In genomic region chr17:88439536-88440050, GRCm38 (mm10) we compare ENCODE assay signal across 8 mouse cellular contexts. TPM values are rescaled to one million over a fixed set of nuclear protein-coding genes. Genes with fewer than 3 reads are reported as not detected.
DNase-seq lines count a peak whose midpoint lies in the region; ATAC-seq and TF ChIP-seq lines count a peak whose summit lies in the region.

No protein-coding gene starts in this region.

- no peak for ATAC-seq in liver, embryonic 11.5 days (replicated peaks; ENCODE audit: low FRiP score)
- ATAC-seq in heart, postnatal 0 days (ENCODE audit: insufficient read depth, low read depth) = no peak
- ATAC-seq in limb, embryonic 13.5 days (ENCODE audit: low FRiP score, low read depth) = no peak
- ATAC-seq in stomach, postnatal 0 days (ENCODE audit: low FRiP score, low TSS enrichment) = no peak

- H3K4me1 ChIP-seq in liver, embryonic 11.5 days (replicated peaks; ENCODE audit: control insufficient read depth, insufficient read depth, low read length) = peaks cover 15% of the 10 kb centered on the region
- H3K4me1 ChIP-seq in heart, postnatal 0 days (ENCODE audit: control insufficient read depth, insufficient read depth) = peaks cover 5% of the 10 kb centered on the region; the same call in 1 of the 2 replicates
- H3K4me1 ChIP-seq in limb, embryonic 13.5 days = peaks cover 4% of the 10 kb centered on the region; the same call in 1 of the 2 replicates
- H3K4me1 ChIP-seq in stomach, postnatal 0 days (replicated peaks; ENCODE audit: control insufficient read depth, insufficient read depth) = no peaks in the 10 kb centered on the region

- H3K4me2 ChIP-seq in liver, embryonic 11.5 days = peak overlapping the region; percentile 83
- peak overlapping the region; percentile 97 for H3K4me2 ChIP-seq in heart, postnatal 0 days (ENCODE audit: low read depth, low read length)
- peak overlapping the region; percentile 82 for H3K4me2 ChIP-seq in limb, embryonic 13.5 days (replicated peaks)
- H3K4me2 ChIP-seq in stomach, postnatal 0 days (replicated peaks; ENCODE audit: low read depth) = peak overlapping the region; percentile 76

- H3K4me3 ChIP-seq in liver, embryonic 11.5 days (ENCODE audit: low read depth, low read length) = peak overlapping the region; percentile 92
- peak overlapping the region; percentile 91 for H3K4me3 ChIP-seq in heart, postnatal 0 days (ENCODE audit: low read depth, low read length)
- H3K4me3 ChIP-seq in limb, embryonic 13.5 days = peak overlapping the region; percentile 93
- no peak overlapping the region; the same call in 1 of the 2 replicates for H3K4me3 ChIP-seq in stomach, postnatal 0 days (ENCODE audit: low read depth, low read length)

- H3K36me3 ChIP-seq in liver, embryonic 11.5 days (ENCODE audit: control insufficient read depth, insufficient read depth, low read length) = no peaks in the 10 kb centered on the region
- H3K36me3 ChIP-seq in heart, postnatal 0 days (replicated peaks; ENCODE audit: control insufficient read depth, insufficient read depth, low read length) = no peaks in the 10 kb centered on the region
- H3K36me3 ChIP-seq in limb, embryonic 13.5 days = no peaks in the 10 kb centered on the region
- no peaks in the 10 kb centered on the region for H3K36me3 ChIP-seq in stomach, postnatal 0 days (ENCODE audit: control insufficient read depth, insufficient read depth, low read length)

- peak overlapping the region; percentile 57 for H3K9ac ChIP-seq in liver, embryonic 11.5 days (ENCODE audit: low read depth, low read length)
- H3K9ac ChIP-seq in heart, postnatal 0 days (replicated peaks; ENCODE audit: low read depth, low read length) = no peak overlapping the region
- no peak overlapping the region for H3K9ac ChIP-seq in limb, embryonic 13.5 days
- no peak overlapping the region; the same call in 1 of the 2 replicates for H3K9ac ChIP-seq in stomach, postnatal 0 days (ENCODE audit: low read length)

- peak overlapping the region; percentile 93 for H3K27ac ChIP-seq in liver, embryonic 11.5 days (ENCODE audit: low read depth, low read length)
- H3K27ac ChIP-seq in heart, postnatal 0 days (ENCODE audit: low read depth) = peak overlapping the region; percentile 66; the same call in 1 of the 2 replicates
- H3K27ac ChIP-seq in limb, embryonic 13.5 days = no peak overlapping the region; the same call in 1 of the 2 replicates
- no peak overlapping the region for H3K27ac ChIP-seq in stomach, postnatal 0 days (replicated peaks)

- DNase-seq in liver, embryonic 11.5 days (ENCODE audit: low spot score) = no peak
- DNase-seq in liver = no peak
- peak; percentile 33 to 53 for DNase-seq in adrenal gland, postnatal 36 days
- no peak for DNase-seq in heart, postnatal 0 days (ENCODE audit: low spot score)
- peak; percentile 55 for DNase-seq in stomach, postnatal 0 days (ENCODE audit: low spot score)
- DNase-seq in right cerebral cortex, postnatal 36 days (ENCODE audit: low spot score in 2 of 2) = no peak
- DNase-seq in right cerebral cortex, postnatal 14 days = no peak

- H3K27me3 ChIP-seq in liver, embryonic 11.5 days (replicated peaks; ENCODE audit: control insufficient read depth, insufficient read depth, low read length) = no peaks in the 10 kb centered on the region
- no peaks in the 10 kb centered on the region for H3K27me3 ChIP-seq in heart, postnatal 0 days (ENCODE audit: control insufficient read depth, insufficient read depth, low read length)
- H3K27me3 ChIP-seq in limb, embryonic 13.5 days = no peaks in the 10 kb centered on the region
- H3K27me3 ChIP-seq in stomach, postnatal 0 days (ENCODE audit: control insufficient read depth, insufficient read depth, low read length) = no peaks in the 10 kb centered on the region

- WGBS in liver, embryonic 11.5 days = 81% methylated on average over 12 of the region's 12 CpGs
- WGBS in heart, postnatal 0 days = 73% methylated on average over 12 of the region's 12 CpGs
- WGBS in limb, embryonic 13.5 days = 85% methylated on average over 12 of the region's 12 CpGs
- 77% methylated on average over 12 of the region's 12 CpGs for WGBS in stomach, postnatal 0 days

- no peak for TF ChIP-seq EP300 in heart, postnatal 0 days (IDR thresholded peaks at IDR 0.05; ENCODE audit: low read depth)
- TF ChIP-seq EP300 in stomach, postnatal 0 days (optimal IDR thresholded peaks at IDR 0.05) = no peak

- no peak for TF ChIP-seq CTCF in heart, postnatal 0 days (IDR thresholded peaks at IDR 0.05; ENCODE audit: low read depth)
- no peak for TF ChIP-seq CTCF in stomach, postnatal 0 days (IDR thresholded peaks at IDR 0.05; ENCODE audit: low read depth)

- H3K9me3 ChIP-seq in liver, embryonic 11.5 days (ENCODE audit: control insufficient read depth, low read length) = peaks cover 2% of the 10 kb centered on the region; the same call in 1 of the 2 replicates
- H3K9me3 ChIP-seq in heart, postnatal 0 days (replicated peaks; ENCODE audit: control insufficient read depth, low read length) = no peaks in the 10 kb centered on the region
- no peaks in the 10 kb centered on the region for H3K9me3 ChIP-seq in limb, embryonic 13.5 days
- H3K9me3 ChIP-seq in stomach, postnatal 0 days (ENCODE audit: control insufficient read depth, low read length) = no peaks in the 10 kb centered on the region

RNA-seq across cellular contexts. Expression of gene Foxn2, which starts 0.9 kb away (rescaled TPM):
- polyA plus RNA-seq in liver, embryonic 11.5 days (2014; fragmentation: Nextera tagmentation; extraction: Ambion mirVana) = 15.0 and 15.3 TPM in 2 replicates
- 10 to 100 TPM; 20.7 to 25.4 TPM for total RNA-seq in adrenal gland, postnatal 36 days (2021)
- total RNA-seq in heart, postnatal 0 days (2014; rRNA removed; ENCODE audit: low replicate concordance) = 7.8 and 9.0 TPM in 2 replicates
- polyA plus RNA-seq in heart, postnatal 0 days (2015; fragmentation: Nextera tagmentation; extraction: Ambion mirVana) = 4.9 and 5.4 TPM in 2 replicates
- 14.1 and 14.2 TPM in 2 replicates for polyA plus RNA-seq in limb, embryonic 13.5 days (2015; fragmentation: Nextera tagmentation; extraction: Ambion mirVana)
- polyA plus RNA-seq in stomach, postnatal 0 days (2015; fragmentation: Nextera tagmentation; extraction: Ambion mirVana) = 8.2 and 8.6 TPM in 2 replicates

Comparison
In these comparisons a context has a peak if more than half of its experiments do, and no peak if none do; other contexts are left out.
1. DNase-seq: peak in adrenal gland, postnatal 36 days (2 of 2) and stomach, postnatal 0 days (single experiment); none in liver, embryonic 11.5 days (single experiment), liver (single experiment), heart, postnatal 0 days (single experiment), right cerebral cortex, postnatal 36 days (0 of 2) and right cerebral cortex, postnatal 14 days (single experiment).
2. H3K27ac ChIP-seq: peak in liver, embryonic 11.5 days (single experiment) and heart, postnatal 0 days (single experiment); none in limb, embryonic 13.5 days (single experiment) and stomach, postnatal 0 days (single experiment).
3. Peak in every context shown above with its lines, with median percentiles within 50 percentile points of each other: H3K4me2 ChIP-seq.